Mouse (Mus musculus) bone marrow, adult 2 months (tissue): ENCODE measurements around the gene Defb23.

ENCODE experiments used
- CTCF ChIP-seq: fragments of 200-500 bp; IDR thresholded peaks from 2 replicates; pipeline ENCODE4 v1.5.1; 2011; ENCODE audit warnings: low read length, control low read depth; ENCODE audit not compliant: control insufficient read depth, insufficient read depth
- POLR2A ChIP-seq: fragments of 200-500 bp; IDR thresholded peaks from 2 replicates; pipeline ENCODE4 v1.6.1; 2011; ENCODE audit warnings: low read depth, mild to moderate bottlenecking, control low read depth, low read length, borderline replicate concordance; ENCODE audit not compliant: control insufficient read depth

GRCm38 (mm10) chr2:152439833-152440232, 24.6 kb downstream of the Defb23 start:
- TF ChIP-seq CTCF (no peak), POLR2A (no peak)
